Mouse (Mus musculus) myocyte (in vitro differentiated cells): ENCODE results near the gene Tlk2. TPM values are rescaled to one million over a fixed set of nuclear protein-coding genes. Genes with fewer than 3 reads are reported as not detected.

Experiments used
- H3K27me3 ChIP-seq: one replicate; pipeline ENCODE4 v1.6.1; 2011; ENCODE audit not compliant: control insufficient read depth, insufficient read depth, insufficient read length
- H3K36me3 ChIP-seq: one replicate; pipeline ENCODE4 v1.6.1; 2011; ENCODE audit not compliant: control insufficient read depth, insufficient read depth
- H3K4me2 ChIP-seq: one replicate; pipeline ENCODE4 v1.6.1; 2011; ENCODE audit warnings: low read depth, control low read depth
- H3K4me3 ChIP-seq: one replicate; pipeline ENCODE4 v1.5.1; 2011; ENCODE audit warnings: mild to moderate bottlenecking, control low read depth, moderate library complexity
- H3K79me2 ChIP-seq: one replicate; pipeline ENCODE4 v1.6.1; 2011; ENCODE audit not compliant: control insufficient read depth, insufficient read depth
- H3ac ChIP-seq: one replicate; pipeline ENCODE4 v1.6.1; 2011; ENCODE audit not compliant: control insufficient read depth, insufficient read length
- CEBPB ChIP-seq: IDR thresholded peaks from 2 replicates; pipeline ENCODE4 v1.6.1; 2011; ENCODE audit warnings: mild to moderate bottlenecking, moderate library complexity; ENCODE audit not compliant: poor library complexity, insufficient read depth, severe bottlenecking
- E2F4 ChIP-seq: IDR thresholded peaks from one replicate; pipeline ENCODE4 v1.6.1; 2011; ENCODE audit warnings: mild to moderate bottlenecking, control low read depth, moderate library complexity; ENCODE audit not compliant: insufficient read depth
- MAX ChIP-seq: IDR thresholded peaks from one replicate; pipeline ENCODE4 v1.6.1; 2011; ENCODE audit warnings: low read depth, mild to moderate bottlenecking, control low read depth
- MYOD1 ChIP-seq, 3 experiments: IDR thresholded peaks; one replicate each; pipeline ENCODE4 v1.6.1; 2011; ENCODE audit warnings: control low read depth in 2 of 3, low read depth in 2 of 3, mild to moderate bottlenecking in 2 of 3, moderate library complexity in 1 of 3; ENCODE audit not compliant: insufficient read length in 2 of 3, control insufficient read depth in 1 of 3
- MYOG ChIP-seq, 3 experiments: IDR thresholded peaks; one replicate each; pipeline ENCODE4 v1.6.1; 2011; ENCODE audit warnings: control low read depth in 2 of 3, low read depth in 2 of 3, mild to moderate bottlenecking in 2 of 3; ENCODE audit not compliant: insufficient read length in 2 of 3, control insufficient read depth in 1 of 3, insufficient read depth in 1 of 3
- POLR2A ChIP-seq: IDR thresholded peaks from one replicate; pipeline ENCODE4 v1.6.1; 2011; ENCODE audit warnings: low read depth, mild to moderate bottlenecking, control low read depth, moderate library complexity; ENCODE audit not compliant: insufficient read length
- POLR2AphosphoS2 ChIP-seq: IDR thresholded peaks from one replicate; pipeline ENCODE4 v1.6.1; 2011; ENCODE audit warnings: low read depth, control low read depth; ENCODE audit not compliant: insufficient read length
- REST ChIP-seq: IDR thresholded peaks from one replicate; pipeline ENCODE4 v1.6.1; 2011; ENCODE audit warnings: mild to moderate bottlenecking, control low read depth, moderate library complexity; ENCODE audit not compliant: insufficient read depth, insufficient read length
- SRF ChIP-seq: IDR thresholded peaks from one replicate; pipeline ENCODE4 v1.6.1; 2011; ENCODE audit warnings: low read depth; ENCODE audit not compliant: control insufficient read depth, insufficient read length
- TCF12 ChIP-seq: IDR thresholded peaks from one replicate; pipeline ENCODE4 v1.6.1; 2011; ENCODE audit warnings: mild to moderate bottlenecking, control low read depth; ENCODE audit not compliant: poor library complexity, insufficient read depth, severe bottlenecking
- TCF3 ChIP-seq: IDR thresholded peaks from one replicate; pipeline ENCODE4 v1.6.1; 2011; ENCODE audit warnings: low read depth, control low read depth; ENCODE audit not compliant: insufficient read length
- USF1 ChIP-seq: IDR thresholded peaks from one replicate; pipeline ENCODE4 v1.6.1; 2011; ENCODE audit warnings: low read depth, mild to moderate bottlenecking, control low read depth, moderate library complexity
- polyA plus RNA-seq: library from polyadenylated mRNA; unstranded; fragments of >200 nt; fragmentation: generic; extraction: Trizol; gene quantifications from one replicate; pipeline ENCODE4 v1.2.1, GENCODE M21; 2012; ENCODE audit warnings: missing spikeins

Gene Tlk2
- polyA plus RNA-seq, 1 experiment: 26.8 TPM

- no peak overlapping the region for H3ac ChIP-seq
- no peak overlapping the region for H3K4me3 ChIP-seq
- H3K4me2 ChIP-seq: peak overlapping the region; percentile 40
- peaks cover 8% of the 10 kb centered on the region for H3K36me3 ChIP-seq
- H3K79me2 ChIP-seq: peaks cover 15% of the 10 kb centered on the region
- TF ChIP-seq TCF12: peak; percentile 45
- peak; percentile 48 to 85 (median 54) for TF ChIP-seq MYOG (IDR thresholded peaks at IDR 0.05; ENCODE audit: control insufficient read depth in 1 of 3, insufficient read depth in 1 of 3, insufficient read length in 2 of 3, low read depth in 2 of 3)
- TF ChIP-seq MYOD1 (IDR thresholded peaks at IDR 0.05; ENCODE audit: control insufficient read depth in 1 of 3, insufficient read length in 2 of 3, low read depth in 2 of 3): peak; percentile 41 to 82 (median 80)
- TF ChIP-seq USF1: no peak
- H3K27me3 ChIP-seq: no peaks in the 10 kb centered on the region
These were observed 110.8 kb downstream of the Tlk2 start for GRCm38 (mm10) chr11:105289403-105289802.

GRCm38 (mm10) chr11:105291681-105292123 is 113.1 kb downstream of the Tlk2 start:
- peaks cover 38% of the 10 kb centered on the region for H3K79me2 ChIP-seq
- H3K4me2 ChIP-seq: peak overlapping the region; percentile 74
- TF ChIP-seq POLR2AphosphoS2 (no peak), CEBPB (0 out of 2 replicates have a peak, but pooled peaks have one; percentile 37)
- H3K4me3 ChIP-seq: peak overlapping the region; percentile 57
- peaks cover 5% of the 10 kb centered on the region for H3K36me3 ChIP-seq
- peak overlapping the region; percentile 69 for H3ac ChIP-seq
- H3K27me3 ChIP-seq: no peaks in the 10 kb centered on the region

GRCm38 (mm10) chr11:105292124-105293071 is 113.8 kb downstream of the Tlk2 start, which contains the start of gene Mrc2:
TSS of gene Mrc2 (plus strand) at chr11:105292643.
- peak within 1 kb of the TSS; percentile 57 for H3K4me3 ChIP-seq
- H3K36me3 ChIP-seq: peaks cover 4% of the 10 kb centered on the region
- H3K27me3 ChIP-seq: no peaks in the 10 kb centered on the region
- H3ac ChIP-seq: peak within 1 kb of the TSS; percentile 69
- TF ChIP-seq MAX: no peak
- peak in 2 of 3 experiments; percentile 33 to 56 for TF ChIP-seq MYOD1 (IDR thresholded peaks at IDR 0.05; ENCODE audit: control insufficient read depth in 1 of 3, insufficient read length in 2 of 3, low read depth in 2 of 3)
- peak in 1 of 3 experiments; percentile 30 for TF ChIP-seq MYOG (IDR thresholded peaks at IDR 0.05; ENCODE audit: control insufficient read depth in 1 of 3, insufficient read depth in 1 of 3, insufficient read length in 2 of 3, low read depth in 2 of 3)
- TF ChIP-seq POLR2AphosphoS2: peak; percentile 93
- TF ChIP-seq REST: no peak
- TF ChIP-seq POLR2A: peak; percentile 85
- peaks cover 44% of the 10 kb centered on the region for H3K79me2 ChIP-seq
- peak within 1 kb of the TSS; percentile 74 for H3K4me2 ChIP-seq

- no peak for TF ChIP-seq MYOG (IDR thresholded peaks at IDR 0.05; ENCODE audit: control insufficient read depth in 1 of 3, insufficient read depth in 1 of 3, insufficient read length in 2 of 3, low read depth in 2 of 3)
- TF ChIP-seq MYOD1 (IDR thresholded peaks at IDR 0.05; ENCODE audit: control insufficient read depth in 1 of 3, insufficient read length in 2 of 3, low read depth in 2 of 3): no peak
- TF ChIP-seq USF1: no peak
- no peak for TF ChIP-seq TCF3
- no peak for TF ChIP-seq SRF
- TF ChIP-seq POLR2A: no peak
- TF ChIP-seq REST: no peak
- no peak for TF ChIP-seq MAX
- TF ChIP-seq E2F4: no peak
- TF ChIP-seq CEBPB: no peak
- no peak for TF ChIP-seq POLR2AphosphoS2
- peaks cover 52% of the 10 kb centered on the region for H3K79me2 ChIP-seq
- H3K4me2 ChIP-seq: peak overlapping the region; percentile 74
- H3K36me3 ChIP-seq: peaks cover 6% of the 10 kb centered on the region
- peak overlapping the region; percentile 57 for H3K4me3 ChIP-seq
- peak overlapping the region; percentile 69 for H3ac ChIP-seq
- H3K27me3 ChIP-seq: no peaks in the 10 kb centered on the region
These were observed 114.5 kb downstream of the Tlk2 start for GRCm38 (mm10) chr11:105293101-105293581.

GRCm38 (mm10) chr11:105293901-105294494 is 115.4 kb downstream of the Tlk2 start:
- no peak overlapping the region for H3ac ChIP-seq

More at GRCm38 (mm10) chr11:105293901-105294494, 115.4 kb downstream of the Tlk2 start:
- Histone ChIP-seq H3K36me3 (peaks cover 11% of the 10 kb centered on the region), H3K27me3 (no peaks in the 10 kb centered on the region), H3K4me2 (peak overlapping the region; percentile 74), H3K4me3 (peak overlapping the region; percentile 57), H3K79me2 (peaks cover 57% of the 10 kb centered on the region)
- TF ChIP-seq MAX (no peak), TCF12 (no peak), TCF3 (no peak), MYOG (IDR thresholded peaks at IDR 0.05; ENCODE audit: control insufficient read depth in 1 of 3, insufficient read depth in 1 of 3, insufficient read length in 2 of 3, low read depth in 2 of 3) (no peak), REST (no peak), CEBPB (no peak), MYOD1 (IDR thresholded peaks at IDR 0.05; ENCODE audit: control insufficient read depth in 1 of 3, insufficient read length in 2 of 3, low read depth in 2 of 3) (no peak), POLR2AphosphoS2 (no peak), E2F4 (no peak), SRF (no peak), POLR2A (no peak), USF1 (no peak)
